Mouse (Mus musculus): ENCODE data around the gene Rnf144b. TPM values are rescaled to one million over a fixed set of nuclear protein-coding genes. Genes with fewer than 3 reads are reported as not detected.
A peak's percentile ranks its signal among the peaks of the same experiment; 100 is the strongest.

The Rnf144b gene
- total RNA-seq, 4 experiments from 2014 or later = 21.8 to 26.8 (median 26.2) TPM

DNA sequence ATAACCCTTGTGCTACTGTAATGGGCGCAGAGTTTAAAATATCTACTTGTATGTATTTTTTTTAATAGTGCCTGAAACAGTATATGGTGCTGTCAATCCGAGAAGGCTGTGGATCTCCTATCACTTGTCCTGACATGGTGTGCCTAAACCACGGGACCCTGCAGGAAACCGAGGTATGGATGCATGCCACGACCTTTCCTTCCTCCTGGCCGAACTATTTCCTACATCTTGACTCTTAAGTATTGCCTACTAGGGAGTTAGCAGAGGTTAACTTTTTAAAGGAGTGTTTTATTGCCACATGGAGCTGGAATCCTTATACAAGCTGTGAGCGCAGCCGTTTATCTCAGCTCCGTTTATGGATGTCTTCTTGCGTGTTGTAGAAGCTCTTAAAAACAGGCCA lies 98.0 kb downstream of the Rnf144b start:
- DNase-seq (ENCODE audit: low spot score) = no peak

DNA sequence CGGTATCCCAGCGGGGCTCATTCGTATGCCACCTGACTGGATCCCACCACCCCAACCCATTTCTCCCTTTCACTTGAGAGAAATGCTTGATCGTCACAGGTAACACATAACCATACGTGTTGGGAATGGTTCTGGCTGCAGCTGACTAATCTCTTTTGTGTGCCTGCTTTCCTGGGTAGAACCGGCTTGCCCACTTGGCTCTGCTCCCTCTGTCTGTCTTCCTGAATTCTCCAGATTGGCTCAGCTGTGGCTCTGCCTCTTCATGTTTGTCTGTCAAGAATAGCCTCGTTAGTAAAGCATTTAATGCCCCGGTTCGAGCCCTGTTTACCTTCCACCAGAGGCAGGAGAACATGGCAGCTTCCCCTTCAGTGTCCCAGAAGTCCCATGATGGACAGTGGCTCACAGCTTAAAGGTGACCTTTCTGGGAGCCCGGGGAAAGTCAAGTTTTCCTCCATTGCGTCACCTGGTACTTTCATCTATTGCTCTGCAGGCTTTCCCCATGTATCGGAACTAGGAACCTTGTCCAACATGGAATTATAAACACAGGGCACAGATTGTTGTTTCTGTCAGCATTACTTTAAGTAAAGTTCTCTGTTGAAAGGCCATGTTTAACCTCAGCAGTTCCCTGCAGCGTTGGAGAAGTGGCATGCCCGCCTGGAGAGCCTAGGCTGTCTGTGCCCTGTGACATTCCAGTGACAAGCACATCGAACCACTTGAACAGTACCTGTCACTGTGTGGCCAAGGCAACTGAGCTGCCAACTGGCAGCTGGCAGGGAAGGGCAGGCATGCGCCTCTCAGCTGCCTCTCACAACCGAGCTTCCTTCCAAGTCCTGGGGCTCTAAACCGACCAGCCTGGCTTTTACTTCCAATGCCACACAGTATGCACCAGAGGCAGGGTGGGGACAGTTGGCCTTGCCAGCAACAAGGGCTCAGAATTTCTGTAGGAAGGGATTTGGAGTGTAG lies 101.4 kb downstream of the Rnf144b start:
- peak; percentile 68 for DNase-seq (ENCODE audit: low spot score)

DNA sequence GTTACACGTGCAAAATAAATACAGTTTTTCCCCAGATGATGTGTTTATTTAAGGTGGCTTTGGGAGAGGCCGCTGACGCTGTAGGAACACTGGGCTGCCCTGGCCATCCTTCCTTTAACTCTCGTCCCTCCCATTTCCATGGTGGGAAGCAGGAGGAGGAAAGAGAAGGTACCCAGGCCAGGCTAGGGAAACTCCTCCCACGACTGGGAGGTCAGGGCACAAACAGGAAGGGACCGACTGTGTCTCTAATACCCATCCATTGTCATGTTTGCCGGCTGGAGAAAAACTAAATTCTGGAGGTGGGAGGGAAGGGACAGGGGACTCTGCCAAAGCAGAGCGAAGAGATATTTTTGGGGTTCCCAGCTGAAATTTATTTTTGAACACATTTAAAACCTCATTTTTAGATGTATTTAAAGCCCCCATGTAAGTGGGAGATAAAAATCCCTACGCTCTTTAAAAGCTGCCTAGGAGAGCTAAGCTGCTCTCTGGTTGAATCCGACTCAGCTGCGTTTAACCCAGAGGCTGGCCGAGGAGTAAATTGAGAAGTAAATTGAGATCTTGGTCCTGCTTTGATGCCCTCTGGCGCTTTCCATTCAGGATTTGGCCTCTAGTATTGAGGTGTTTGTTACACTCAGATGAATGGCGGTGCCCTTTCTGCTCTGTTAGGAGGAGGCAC lies 102.3 kb downstream of the Rnf144b start:
- no peak for DNase-seq (ENCODE audit: low spot score)

DNA sequence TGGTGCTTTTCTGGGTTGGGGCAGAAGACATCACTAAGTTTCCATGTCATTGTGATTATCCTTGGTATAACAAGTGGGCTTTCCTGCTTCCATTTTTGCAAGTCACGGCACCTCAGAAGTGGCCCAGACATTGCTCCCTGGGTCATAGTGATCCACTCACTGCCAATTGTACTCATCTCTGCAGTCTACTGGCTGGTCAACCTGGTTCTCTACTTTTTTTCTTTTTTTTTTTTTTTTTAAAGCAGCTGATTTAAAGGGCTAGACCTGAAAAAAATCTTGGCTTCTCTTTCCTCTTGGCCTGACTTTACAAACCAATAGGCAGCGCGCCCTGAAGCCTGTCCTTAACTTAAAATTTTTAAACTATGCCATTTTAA lies 102.9 kb downstream of the Rnf144b start:
- no peak for DNase-seq (ENCODE audit: low spot score)

DNA sequence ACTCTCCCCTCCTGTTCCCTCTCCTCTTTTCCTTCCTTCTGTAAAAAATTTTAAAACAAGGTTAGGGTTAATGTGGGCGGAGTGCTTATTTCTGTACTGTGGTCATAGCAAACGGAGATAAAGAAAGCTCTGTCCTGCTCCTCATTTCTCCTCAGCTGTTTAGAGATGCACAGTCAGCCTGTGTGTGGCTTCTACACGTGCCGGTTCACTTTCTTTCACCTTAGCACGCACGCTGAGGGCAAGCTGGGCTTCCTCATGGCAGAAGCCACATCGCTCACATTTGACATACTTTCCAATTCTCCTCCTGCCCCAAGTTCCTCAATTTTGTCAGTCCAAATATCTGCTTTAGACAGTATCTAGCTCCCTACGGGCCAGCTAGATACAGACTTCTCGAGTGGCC lies 103.3 kb downstream of the Rnf144b start:
- no peak for DNase-seq (ENCODE audit: low spot score)

DNA sequence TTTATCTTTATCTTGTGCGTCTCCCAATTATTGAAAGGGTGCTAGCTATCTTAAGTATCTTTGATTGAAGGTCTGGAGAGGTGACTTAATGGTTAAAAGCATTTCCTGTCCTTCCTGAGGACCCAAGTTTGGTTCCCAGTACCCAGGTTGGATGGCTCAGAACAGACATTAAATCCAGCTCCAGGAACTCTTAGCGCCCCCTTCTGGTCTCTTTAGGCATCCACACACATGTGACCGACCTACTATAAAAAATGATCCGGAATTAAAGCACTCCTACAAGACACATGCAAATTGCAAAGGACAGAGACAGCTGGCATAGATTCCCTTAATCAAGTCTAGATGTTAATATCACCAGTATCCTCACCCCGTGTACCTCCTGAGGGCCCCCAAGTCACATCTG lies 104.1 kb downstream of the Rnf144b start:
- DNase-seq (ENCODE audit: low spot score) = no peak

DNA sequence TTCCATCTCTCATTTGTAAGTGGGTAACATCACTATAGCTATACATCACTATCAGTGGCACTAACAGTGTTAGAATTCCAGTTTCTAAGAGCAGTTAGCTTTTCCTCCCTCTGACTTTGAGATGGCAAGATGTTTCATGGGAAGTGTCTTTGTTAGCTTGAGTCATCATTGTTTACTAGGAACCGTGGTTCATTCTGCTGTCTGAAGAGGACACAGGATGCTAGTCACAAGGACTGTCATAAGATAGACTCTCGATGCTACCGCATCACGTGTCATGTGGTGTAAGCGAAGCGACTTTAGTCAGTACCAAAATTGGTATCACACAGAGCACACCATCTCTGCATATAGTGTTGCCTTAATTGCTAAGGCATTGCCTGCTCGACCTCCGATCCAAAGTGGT lies 105.7 kb downstream of the Rnf144b start:
- DNase-seq (ENCODE audit: low spot score) = no peak

DNA sequence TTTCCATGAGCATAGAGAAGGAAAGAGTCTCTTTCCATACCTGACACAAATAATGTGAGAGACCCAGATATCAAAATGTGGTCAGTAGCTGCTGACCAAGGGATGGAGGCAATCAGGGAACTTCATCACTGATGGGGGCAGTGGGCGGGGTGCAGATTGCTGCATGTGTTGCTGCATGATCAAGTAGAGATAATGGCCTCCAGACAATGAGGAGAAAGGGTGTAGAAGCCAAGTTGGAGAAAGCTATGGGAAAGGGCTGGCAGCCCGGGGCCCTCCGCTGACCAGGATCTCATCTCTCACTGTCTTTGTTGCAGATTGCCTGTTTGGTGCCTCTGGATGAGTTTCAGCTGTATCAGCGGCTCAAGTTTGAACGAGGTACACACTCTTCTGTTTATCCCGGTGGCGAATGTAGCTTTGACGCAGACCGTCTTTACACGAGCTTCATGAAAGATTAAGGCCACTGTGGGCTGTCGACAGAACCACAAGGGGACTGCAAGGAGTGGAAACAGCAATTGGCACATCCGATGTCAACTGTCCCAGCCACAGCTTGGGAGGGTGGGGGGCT lies 106.3 kb downstream of the Rnf144b start:
- DNase-seq (ENCODE audit: low spot score) = no peak

DNA sequence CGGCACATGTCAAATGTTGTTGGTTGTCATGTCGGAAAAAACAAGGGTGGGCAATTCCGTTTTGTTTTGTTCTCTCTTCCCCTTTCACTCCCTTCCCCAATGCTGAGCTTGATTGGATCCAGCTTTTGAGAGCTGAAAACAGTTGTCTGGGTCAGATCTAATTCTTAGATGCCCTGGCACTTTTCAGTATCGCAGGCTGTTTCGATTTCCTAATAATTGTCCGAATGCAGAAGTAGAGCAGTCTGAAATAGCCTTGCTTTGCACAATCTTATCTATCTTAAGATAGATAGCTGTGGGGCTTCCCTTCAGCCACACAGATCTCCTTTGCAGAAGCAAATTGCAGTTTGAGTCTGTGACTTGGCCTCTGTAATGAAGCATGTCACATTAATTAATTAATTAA lies 109.7 kb downstream of the Rnf144b start:
- no peak for DNase-seq (ENCODE audit: low spot score)

DNA sequence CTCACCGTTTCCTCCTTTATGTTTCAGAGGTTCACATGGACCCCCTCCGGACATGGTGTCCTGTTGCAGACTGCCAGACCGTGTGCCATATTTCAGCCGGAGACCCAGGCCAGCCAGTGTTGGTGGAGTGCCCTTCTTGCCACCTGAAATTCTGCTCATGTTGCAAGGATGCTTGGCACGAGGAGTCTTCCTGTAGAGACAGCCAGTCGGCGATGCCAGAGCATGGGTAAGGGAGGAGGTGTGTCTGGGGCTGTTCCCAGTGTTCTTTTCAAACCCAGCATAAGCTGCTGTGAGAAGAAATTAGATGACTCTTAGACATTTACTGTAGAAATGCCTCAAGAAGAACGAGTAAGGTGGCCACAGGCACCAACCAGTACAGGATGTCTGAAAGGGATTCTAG lies 114.9 kb downstream of the Rnf144b start:
- no peak for DNase-seq (ENCODE audit: low spot score)

DNA sequence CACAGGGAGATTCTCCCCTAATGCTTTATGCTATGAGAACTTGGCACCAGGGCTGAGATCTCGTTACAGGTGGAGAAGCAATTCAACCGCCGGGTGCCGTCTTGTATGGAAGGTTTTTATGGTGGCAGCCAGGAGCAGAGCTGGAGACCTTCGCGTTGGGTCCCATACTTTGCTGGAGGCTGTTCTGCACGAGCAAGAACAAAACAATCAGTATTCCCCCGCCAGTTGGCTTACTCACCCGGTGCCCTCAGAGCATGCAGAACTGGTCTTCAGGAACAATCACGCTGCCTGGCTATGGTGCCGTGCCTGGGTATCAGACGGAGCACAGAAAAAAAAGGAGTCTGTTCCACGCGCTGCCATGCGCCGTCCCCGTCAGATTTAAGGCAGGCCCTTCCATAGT lies 115.7 kb downstream of the Rnf144b start:
- no peak for DNase-seq (ENCODE audit: low spot score)

DNA sequence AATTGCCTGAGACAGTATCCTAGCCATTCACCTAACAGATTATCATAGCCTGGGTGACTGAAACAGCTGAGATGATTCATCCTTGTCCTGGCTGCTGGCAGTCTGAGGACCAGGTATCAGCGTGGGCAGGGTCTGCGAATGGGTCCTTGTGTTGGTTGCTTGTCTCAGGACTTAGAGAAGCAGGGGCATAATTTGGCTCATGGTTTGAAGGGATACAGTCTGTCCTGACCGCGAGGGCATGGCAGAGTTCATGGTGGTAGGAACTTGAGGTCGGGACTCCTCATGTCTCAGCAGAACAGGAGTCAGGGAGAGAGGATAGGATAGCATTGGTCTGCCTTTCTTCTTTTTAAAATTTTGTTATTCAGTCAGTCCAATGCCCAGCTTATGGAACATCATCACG lies 121.1 kb downstream of the Rnf144b start:
- DNase-seq (ENCODE audit: low spot score) = no peak

DNA sequence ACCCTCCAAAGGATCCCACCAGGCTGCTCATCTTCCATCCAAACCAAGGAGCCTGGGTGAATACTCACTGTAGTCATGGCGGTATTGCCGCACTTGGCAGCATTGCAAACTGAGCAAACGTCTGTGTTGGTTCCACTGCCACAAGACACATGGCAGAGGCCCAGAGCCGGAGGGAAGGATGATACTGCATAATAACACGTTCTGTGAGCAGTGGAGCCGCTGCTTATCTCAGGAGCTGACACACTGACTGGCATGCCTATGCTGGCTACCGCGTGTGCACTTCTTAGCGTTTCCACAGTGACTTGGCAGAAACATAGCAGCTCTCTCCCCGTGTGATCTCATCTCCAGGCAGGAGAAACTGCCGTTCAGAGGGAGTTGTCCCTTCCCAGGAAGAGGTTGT lies 122.3 kb downstream of the Rnf144b start:
- peak; percentile 61 for DNase-seq (ENCODE audit: low spot score)

DNA sequence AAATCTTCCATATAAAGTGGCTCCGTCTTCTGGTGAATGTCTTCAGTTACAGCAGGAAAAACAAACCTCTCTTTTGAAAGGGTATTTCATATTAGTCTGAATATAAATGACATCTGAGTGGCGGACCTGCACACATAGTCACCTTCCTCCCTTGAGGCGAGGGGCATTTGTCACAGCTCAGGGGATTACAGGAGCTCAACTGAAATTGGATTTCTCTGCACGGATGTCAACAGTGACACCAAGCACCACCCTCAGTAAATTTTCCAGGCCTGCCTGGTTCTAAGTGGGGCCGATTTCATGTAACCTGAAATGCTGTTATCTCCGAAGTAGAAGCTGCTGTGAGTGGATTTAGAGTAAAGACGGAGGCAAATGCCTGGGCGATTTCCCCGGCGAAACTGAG lies 124.0 kb downstream of the Rnf144b start:
- no peak for DNase-seq (ENCODE audit: low spot score)

DNA sequence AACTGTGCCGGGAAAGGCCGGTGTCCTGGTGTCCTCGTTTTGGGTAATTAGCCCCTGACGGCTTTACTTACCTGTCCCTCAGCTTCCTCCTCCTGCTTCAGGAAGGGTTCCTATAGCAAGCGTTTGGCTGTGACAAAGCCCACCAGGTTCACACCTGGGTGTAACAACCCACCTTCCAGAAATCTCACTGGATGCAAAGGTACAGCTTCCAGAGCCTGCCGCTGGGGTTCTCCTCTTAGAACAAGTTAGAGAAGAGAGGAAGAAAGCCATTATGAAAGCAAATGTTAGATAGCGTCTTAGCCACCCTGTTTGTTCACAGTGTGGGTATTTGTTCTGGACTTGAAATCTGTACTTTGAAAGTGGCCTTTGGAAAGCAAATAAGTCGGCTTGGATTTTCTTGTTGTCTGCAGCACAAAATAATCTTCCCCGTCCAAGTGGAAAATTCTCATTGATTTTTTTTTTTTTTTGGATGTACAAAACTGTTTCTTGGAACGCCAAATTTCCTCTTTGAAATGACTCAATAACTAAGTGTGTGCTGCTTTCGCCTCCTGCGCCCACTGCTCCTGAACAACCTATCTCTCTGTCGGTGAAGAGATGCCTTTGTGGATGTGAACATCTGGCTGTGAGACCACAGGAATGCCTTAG lies 124.8 kb downstream of the Rnf144b start:
- no peak for DNase-seq (ENCODE audit: low spot score)

DNA sequence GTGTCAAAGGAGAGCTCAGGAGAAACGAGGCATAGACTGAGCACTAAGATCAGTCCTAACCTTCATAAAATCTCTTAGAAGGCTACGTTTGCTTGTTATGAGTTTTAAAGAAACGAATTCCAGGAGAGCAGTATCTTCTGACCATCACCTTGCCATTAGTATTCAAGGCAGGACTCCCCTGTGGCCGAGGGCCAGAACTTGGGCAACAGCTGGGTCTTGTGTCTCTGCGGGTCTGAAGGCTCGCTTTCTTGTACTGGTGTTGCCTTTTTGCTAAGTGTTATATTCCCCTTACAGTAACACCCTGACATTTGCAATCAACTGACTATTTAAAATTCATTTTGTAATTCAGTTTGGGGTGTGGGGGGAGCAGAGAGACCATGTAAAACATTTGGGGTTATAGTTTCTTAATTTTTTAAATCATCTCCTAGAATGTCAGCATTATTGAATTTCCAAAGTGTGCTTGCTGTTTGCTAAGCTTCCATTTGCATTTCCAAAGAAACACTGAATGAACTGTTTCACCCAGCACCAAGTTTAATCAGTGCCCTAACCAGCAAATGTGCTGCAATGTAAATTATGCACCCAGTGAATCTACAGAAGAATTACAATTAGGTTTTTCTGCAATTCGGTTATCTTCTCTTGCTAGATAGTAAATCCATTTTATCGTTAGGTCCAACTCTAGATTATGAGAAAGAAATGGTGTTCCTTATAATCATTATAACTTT lies 126.0 kb downstream of the Rnf144b start:
- DNase-seq (ENCODE audit: low spot score) = no peak

DNA sequence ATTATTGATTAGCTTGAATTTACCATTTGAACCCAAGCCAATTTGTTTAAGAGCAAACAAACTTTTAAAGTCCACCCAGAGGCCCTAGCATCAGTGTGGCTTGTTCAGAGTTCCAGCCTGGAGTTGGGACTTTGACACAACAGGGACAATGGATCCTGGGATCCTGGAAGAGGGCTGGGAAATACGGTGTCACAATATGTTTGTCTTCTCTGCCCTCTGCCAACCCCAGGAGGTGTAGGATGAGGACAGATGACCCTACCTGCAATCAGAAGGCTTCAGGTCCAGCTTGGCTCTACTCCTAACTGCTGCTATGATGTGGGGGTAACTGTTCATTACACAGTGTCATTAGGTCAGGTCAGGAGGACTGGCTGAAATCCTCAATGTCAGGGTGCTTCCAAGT lies 128.2 kb downstream of the Rnf144b start:
- DNase-seq (ENCODE audit: low spot score) = no peak

DNA sequence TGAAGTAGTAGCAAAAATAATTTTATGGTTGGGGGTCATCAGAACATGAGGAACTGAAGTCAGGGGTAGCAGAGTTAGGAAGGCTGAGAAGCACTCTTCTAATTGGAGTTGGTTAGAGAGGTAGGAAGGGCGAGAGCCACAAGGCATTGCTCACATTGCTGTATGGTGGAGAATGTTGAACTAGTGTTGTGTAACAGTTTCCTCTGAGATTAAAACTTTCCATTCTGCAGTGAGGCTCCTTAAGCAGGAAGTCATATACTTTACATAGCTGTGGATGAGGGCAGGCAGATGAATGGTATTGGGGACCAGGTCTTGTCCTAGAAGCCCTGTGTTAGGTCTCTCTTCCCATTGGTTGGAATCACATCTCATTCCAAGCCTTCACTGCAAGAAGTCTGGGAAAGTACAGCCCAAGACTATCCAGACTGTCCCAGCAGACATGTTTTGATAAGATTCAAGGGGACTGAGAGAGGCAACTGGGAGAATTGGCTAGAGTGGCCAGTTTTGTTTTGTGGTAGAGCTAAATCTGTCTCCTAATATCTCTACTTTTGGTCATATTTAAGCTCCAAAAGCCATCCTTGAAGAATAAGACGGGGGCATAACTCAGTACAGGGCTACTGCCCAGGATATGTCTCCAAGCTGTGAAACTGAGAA lies 128.8 kb downstream of the Rnf144b start:
- DNase-seq (ENCODE audit: low spot score) = no peak

DNA sequence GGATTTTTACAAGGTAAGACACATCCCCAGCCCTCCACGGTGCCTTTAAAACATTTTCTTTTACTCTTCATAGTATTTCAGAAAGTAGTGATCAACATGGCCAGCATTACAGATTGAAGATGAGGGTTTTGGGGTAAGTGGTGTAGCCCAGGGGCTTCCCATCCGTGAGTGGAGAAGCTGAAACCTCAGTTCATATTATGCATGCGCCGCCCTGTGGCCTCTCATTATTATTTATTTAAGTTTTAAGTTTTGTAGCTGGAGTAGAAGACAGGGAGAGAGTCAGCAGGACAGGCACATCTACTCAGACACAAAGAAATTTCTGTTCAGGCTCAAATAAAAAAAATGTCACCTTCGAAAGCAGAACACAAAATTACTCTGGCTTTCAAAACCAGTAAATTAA lies 131.3 kb downstream of the Rnf144b start:
- no peak for DNase-seq (ENCODE audit: low spot score)

DNA sequence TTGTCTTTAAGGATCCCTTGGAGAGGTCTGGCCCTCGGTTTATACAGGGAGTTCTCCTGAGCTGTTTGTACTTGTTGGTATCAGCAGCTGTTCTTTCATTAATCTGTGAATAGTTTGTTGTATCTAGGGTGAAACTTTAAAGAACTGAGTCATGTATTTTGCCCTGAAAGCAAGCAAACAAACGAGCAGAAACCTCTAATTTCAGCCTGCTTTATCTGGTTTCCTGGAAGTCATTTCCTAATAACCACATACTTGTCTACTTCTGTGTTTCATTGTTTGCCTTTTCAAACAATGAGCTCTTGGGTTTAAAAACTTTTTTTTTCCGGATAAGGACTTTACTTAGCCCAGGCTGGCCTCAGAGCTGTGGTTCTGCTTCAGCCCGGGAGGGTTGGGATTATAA lies 136.8 kb downstream of the Rnf144b start:
- DNase-seq (ENCODE audit: low spot score) = no peak

DNA sequence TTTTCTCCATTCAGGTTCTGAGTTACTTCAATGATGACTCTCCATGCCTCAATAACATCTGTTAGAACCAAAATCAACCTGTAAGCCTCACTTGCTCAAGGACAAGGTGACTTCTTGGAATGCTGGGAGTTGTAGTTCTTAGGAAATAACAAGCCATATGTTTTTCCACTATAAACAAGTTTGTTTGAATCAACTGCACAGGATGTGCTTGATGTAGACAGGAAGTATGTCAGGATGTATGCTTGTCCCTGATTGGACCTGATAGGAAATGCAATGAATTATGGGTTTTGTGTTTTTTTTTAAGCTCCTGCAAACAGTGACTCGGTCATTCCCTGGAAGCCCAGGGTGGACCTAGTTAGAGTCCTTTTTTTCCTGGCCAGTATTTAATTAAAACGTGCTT lies 139.5 kb downstream of the Rnf144b start:
- DNase-seq (ENCODE audit: low spot score) = peak; percentile 22
